In the genomic region with DNA sequence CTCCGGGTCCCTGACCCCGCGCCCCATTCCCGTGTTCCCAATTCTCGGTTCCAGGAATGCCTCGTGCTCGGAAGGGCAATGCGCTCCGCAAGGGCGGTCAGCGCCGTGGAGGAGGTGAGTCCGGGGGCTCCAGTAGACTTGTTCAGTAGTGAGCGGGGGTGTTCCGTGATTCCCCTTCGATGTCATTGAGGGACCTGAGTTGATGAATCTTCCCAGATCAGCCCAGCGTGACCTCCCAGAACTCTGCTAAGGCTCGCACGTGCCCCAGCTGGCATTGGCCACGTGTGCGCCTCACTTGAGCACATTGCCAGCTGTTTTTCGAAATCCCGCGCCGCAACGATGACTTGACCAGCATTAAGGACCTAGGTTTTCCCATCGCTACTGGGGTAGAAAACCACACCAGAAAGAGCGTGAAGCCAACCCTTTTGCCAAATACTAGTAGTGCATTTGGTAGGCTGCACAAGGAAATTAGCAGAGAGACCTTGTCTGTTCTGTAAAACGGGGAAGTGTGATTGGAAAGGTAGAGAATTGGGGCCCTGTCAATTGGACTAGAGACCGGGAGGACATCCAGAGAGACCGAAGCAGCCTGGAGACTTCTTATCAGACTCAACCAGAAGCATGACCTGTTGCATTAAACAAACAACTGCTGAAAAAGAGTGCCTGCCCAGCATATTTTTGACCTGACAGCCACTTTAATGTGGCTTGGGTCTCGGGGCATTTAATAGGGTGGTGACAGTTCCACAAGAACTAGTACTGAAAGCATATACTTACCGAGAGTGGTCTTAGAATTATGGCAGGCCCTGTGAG, we compare ENCODE assay signal across 7 mouse cellular contexts. TPM values are rescaled to one million over a fixed set of nuclear protein-coding genes. Genes with fewer than 3 reads are reported as not detected.
DNase-seq lines count a peak whose midpoint lies in the region; ATAC-seq lines count a peak whose summit lies in the region.

No protein-coding gene starts in this region.

- ATAC-seq in neural tube, embryonic 11.5 days (ENCODE audit: insufficient read depth, low FRiP score, low TSS enrichment) = peak; percentile 50
- no peak for ATAC-seq in heart, embryonic 13.5 days (ENCODE audit: extremely low read depth, insufficient number of reproducible peaks, low FRiP score, low TSS enrichment)
- ATAC-seq in limb, embryonic 12.5 days (ENCODE audit: insufficient number of reproducible peaks, insufficient read depth, low FRiP score, low TSS enrichment, low read depth) = no peak
- ATAC-seq in midbrain, embryonic 14.5 days (ENCODE audit: low FRiP score, low TSS enrichment) = peak; percentile 19; the same call in 1 of the 2 replicates

- H3K4me1 ChIP-seq in neural tube, embryonic 11.5 days (ENCODE audit: control insufficient read depth, insufficient read depth, low read length) = peaks cover 6% of the 10 kb centered on the region
- H3K4me1 ChIP-seq in heart, embryonic 13.5 days = peaks cover 55% of the 10 kb centered on the region
- peaks cover 8% of the 10 kb centered on the region for H3K4me1 ChIP-seq in limb, embryonic 12.5 days (replicated peaks)
- H3K4me1 ChIP-seq in midbrain, embryonic 14.5 days (ENCODE audit: control insufficient read depth, insufficient read depth, low read length) = peaks cover 9% of the 10 kb centered on the region

- peak overlapping the region; percentile 57 for H3K9ac ChIP-seq in neural tube, embryonic 11.5 days (ENCODE audit: low read length)
- H3K9ac ChIP-seq in heart, embryonic 13.5 days = peak overlapping the region; percentile 91
- peak overlapping the region; percentile 62 for H3K9ac ChIP-seq in limb, embryonic 12.5 days (replicated peaks)
- H3K9ac ChIP-seq in midbrain, embryonic 14.5 days (replicated peaks; ENCODE audit: low read length) = peak overlapping the region; percentile 54

- peak overlapping the region; percentile 53; the same call in 1 of the 2 replicates for H3K27ac ChIP-seq in neural tube, embryonic 11.5 days (ENCODE audit: low read depth, low read length)
- peak overlapping the region; percentile 75 for H3K27ac ChIP-seq in heart, embryonic 13.5 days (replicated peaks)
- H3K27ac ChIP-seq in limb, embryonic 12.5 days = no peak overlapping the region
- no peak overlapping the region for H3K27ac ChIP-seq in midbrain, embryonic 14.5 days (replicated peaks; ENCODE audit: low read depth, low read length)

- peak overlapping the region; percentile 89 for H3K4me2 ChIP-seq in neural tube, embryonic 11.5 days (ENCODE audit: low read depth)
- peak overlapping the region; percentile 87 for H3K4me2 ChIP-seq in heart, embryonic 13.5 days
- H3K4me2 ChIP-seq in limb, embryonic 12.5 days = peak overlapping the region; percentile 81
- peak overlapping the region; percentile 89 for H3K4me2 ChIP-seq in midbrain, embryonic 14.5 days (ENCODE audit: low read length)

- H3K36me3 ChIP-seq in neural tube, embryonic 11.5 days (ENCODE audit: control insufficient read depth, insufficient read depth, low read length) = peaks cover 12% of the 10 kb centered on the region
- H3K36me3 ChIP-seq in heart, embryonic 13.5 days = peaks cover 55% of the 10 kb centered on the region
- H3K36me3 ChIP-seq in limb, embryonic 12.5 days = peaks cover 49% of the 10 kb centered on the region
- peaks cover 41% of the 10 kb centered on the region for H3K36me3 ChIP-seq in midbrain, embryonic 14.5 days (ENCODE audit: control insufficient read depth, insufficient read depth, low read length)

- DNase-seq in neural tube, embryonic 11.5 days (ENCODE audit: low spot score) = no peak
- DNase-seq in neural tube, embryonic 10.5 days (ENCODE audit: extremely low spot score, low spot score) = no peak
- DNase-seq in c-Kit-negative CD71-positive TER-119-positive erythroid progenitor cells, embryonic 14.5 days (ENCODE audit: low read depth, low spot score) = peak; percentile 74
- peak; percentile 56 for DNase-seq in midbrain, embryonic 14.5 days
- DNase-seq in cerebellum, postnatal 25 days = no peak

- WGBS in neural tube, embryonic 11.5 days = 6% methylated on average over 33 of the region's 33 CpGs
- WGBS in heart, embryonic 13.5 days = 1% methylated on average over 33 of the region's 33 CpGs
- 4% methylated on average over 33 of the region's 33 CpGs for WGBS in limb, embryonic 12.5 days
- WGBS in midbrain, embryonic 14.5 days = 6% methylated on average over 33 of the region's 33 CpGs

- H3K27me3 ChIP-seq in neural tube, embryonic 11.5 days (ENCODE audit: control insufficient read depth, insufficient read depth, low read length) = no peaks in the 10 kb centered on the region
- H3K27me3 ChIP-seq in heart, embryonic 13.5 days (replicated peaks) = no peaks in the 10 kb centered on the region
- no peaks in the 10 kb centered on the region for H3K27me3 ChIP-seq in limb, embryonic 12.5 days
- H3K27me3 ChIP-seq in midbrain, embryonic 14.5 days (ENCODE audit: control insufficient read depth, insufficient read depth, low read length) = no peaks in the 10 kb centered on the region

- H3K4me3 ChIP-seq in neural tube, embryonic 11.5 days (ENCODE audit: low read depth, low read length) = peak overlapping the region; percentile 78
- peak overlapping the region; percentile 87 for H3K4me3 ChIP-seq in heart, embryonic 13.5 days
- H3K4me3 ChIP-seq in limb, embryonic 12.5 days (replicated peaks) = peak overlapping the region; percentile 75
- peak overlapping the region; percentile 65 for H3K4me3 ChIP-seq in midbrain, embryonic 14.5 days (replicated peaks; ENCODE audit: low read depth, low read length)

- no peaks in the 10 kb centered on the region for H3K9me3 ChIP-seq in neural tube, embryonic 11.5 days (ENCODE audit: control insufficient read depth, low read length)
- no peaks in the 10 kb centered on the region for H3K9me3 ChIP-seq in heart, embryonic 13.5 days
- no peaks in the 10 kb centered on the region for H3K9me3 ChIP-seq in limb, embryonic 12.5 days
- H3K9me3 ChIP-seq in midbrain, embryonic 14.5 days (ENCODE audit: control insufficient read depth, low read length) = no peaks in the 10 kb centered on the region

RNA-seq across cellular contexts. Expression of a gene that starts 0.6 kb away (rescaled TPM):
- polyA plus RNA-seq in neural tube, embryonic 11.5 days (2014; fragmentation: Nextera tagmentation; extraction: Ambion mirVana) = 35.2 and 39.0 TPM in 2 replicates
- polyA plus RNA-seq in heart, embryonic 13.5 days (2015; fragmentation: Nextera tagmentation; extraction: Ambion mirVana) = 35.7 and 41.3 TPM in 2 replicates
- 38.5 and 40.2 TPM in 2 replicates for polyA plus RNA-seq in limb, embryonic 12.5 days (2016; fragmentation: Nextera tagmentation; extraction: Ambion mirVana)
- 14.5 and 15.7 TPM in 2 replicates for polyA plus RNA-seq in midbrain, embryonic 14.5 days (2014; fragmentation: Nextera tagmentation; extraction: Ambion mirVana)

RNA-seq across cellular contexts. Expression of a gene that starts 7.4 kb away (rescaled TPM):
- polyA plus RNA-seq in neural tube, embryonic 11.5 days (2014; fragmentation: Nextera tagmentation; extraction: Ambion mirVana) = 0.24 and 0.30 TPM in 2 replicates
- 0.48 and 0.68 TPM in 2 replicates for polyA plus RNA-seq in heart, embryonic 13.5 days (2015; fragmentation: Nextera tagmentation; extraction: Ambion mirVana)
- polyA plus RNA-seq in limb, embryonic 12.5 days (2016; fragmentation: Nextera tagmentation; extraction: Ambion mirVana) = 1.3 and 1.4 TPM in 2 replicates
- polyA plus RNA-seq in midbrain, embryonic 14.5 days (2014; fragmentation: Nextera tagmentation; extraction: Ambion mirVana) = 0.89 and 1.4 TPM in 2 replicates

RNA-seq across cellular contexts. Expression of a gene that starts 9.3 kb away (rescaled TPM):
- polyA plus RNA-seq in neural tube, embryonic 11.5 days (2014; fragmentation: Nextera tagmentation; extraction: Ambion mirVana) = 15.1 and 15.5 TPM in 2 replicates
- 13.9 and 14.6 TPM in 2 replicates for polyA plus RNA-seq in heart, embryonic 13.5 days (2015; fragmentation: Nextera tagmentation; extraction: Ambion mirVana)
- 14.3 and 16.1 TPM in 2 replicates for polyA plus RNA-seq in limb, embryonic 12.5 days (2016; fragmentation: Nextera tagmentation; extraction: Ambion mirVana)
- 14.1 and 18.2 TPM in 2 replicates for polyA plus RNA-seq in midbrain, embryonic 14.5 days (2014; fragmentation: Nextera tagmentation; extraction: Ambion mirVana)

RNA-seq across cellular contexts. Expression of a gene that starts 11.3 kb away (rescaled TPM):
- polyA plus RNA-seq in neural tube, embryonic 11.5 days (2014; fragmentation: Nextera tagmentation; extraction: Ambion mirVana) = 3.3 and 4.0 TPM in 2 replicates
- 6.3 and 7.5 TPM in 2 replicates for polyA plus RNA-seq in heart, embryonic 13.5 days (2015; fragmentation: Nextera tagmentation; extraction: Ambion mirVana)
- polyA plus RNA-seq in limb, embryonic 12.5 days (2016; fragmentation: Nextera tagmentation; extraction: Ambion mirVana) = 13.7 and 14.9 TPM in 2 replicates
- polyA plus RNA-seq in midbrain, embryonic 14.5 days (2014; fragmentation: Nextera tagmentation; extraction: Ambion mirVana) = 3.4 and 4.9 TPM in 2 replicates

RNA-seq across cellular contexts. Expression of a gene that starts 20.3 kb away (rescaled TPM):
- 124 and 128 TPM in 2 replicates for polyA plus RNA-seq in neural tube, embryonic 11.5 days (2014; fragmentation: Nextera tagmentation; extraction: Ambion mirVana)
- 94.0 and 104 TPM in 2 replicates for polyA plus RNA-seq in heart, embryonic 13.5 days (2015; fragmentation: Nextera tagmentation; extraction: Ambion mirVana)
- 127 and 128 TPM in 2 replicates for polyA plus RNA-seq in limb, embryonic 12.5 days (2016; fragmentation: Nextera tagmentation; extraction: Ambion mirVana)
- polyA plus RNA-seq in midbrain, embryonic 14.5 days (2014; fragmentation: Nextera tagmentation; extraction: Ambion mirVana) = 86.8 and 97.7 TPM in 2 replicates

Comparison
In these comparisons a context has a peak if more than half of its experiments do, and no peak if none do; other contexts are left out.
1. ATAC-seq: peak in neural tube, embryonic 11.5 days (single experiment) and midbrain, embryonic 14.5 days (single experiment); none in heart, embryonic 13.5 days (single experiment) and limb, embryonic 12.5 days (single experiment).
2. DNase-seq: peak in c-Kit-negative CD71-positive TER-119-positive erythroid progenitor cells, embryonic 14.5 days (single experiment) and midbrain, embryonic 14.5 days (single experiment); none in neural tube, embryonic 11.5 days (single experiment), neural tube, embryonic 10.5 days (single experiment) and cerebellum, postnatal 25 days (0 of 2).
3. H3K27ac ChIP-seq: peak in neural tube, embryonic 11.5 days (single experiment) and heart, embryonic 13.5 days (single experiment); none in limb, embryonic 12.5 days (single experiment) and midbrain, embryonic 14.5 days (single experiment).
4. Peak in every context shown above with its lines, with median percentiles within 50 percentile points of each other: H3K4me2 ChIP-seq, H3K4me3 ChIP-seq and H3K9ac ChIP-seq.